Mouse (Mus musculus) erythroblast, embryonic 14.5 days (primary cell): ENCODE data around the gene Brip1.

Source experiments
- GATA1 ChIP-seq: IDR thresholded peaks from 2 replicates; pipeline ENCODE4 v1.6.1; 2012; ENCODE audit warnings: low read length, inconsistent platforms, mixed read lengths
- TAL1 ChIP-seq: IDR thresholded peaks from 3 replicates; pipeline ENCODE4 v1.6.1; 2012; ENCODE audit warnings: low read length, inconsistent platforms, mixed read lengths

- no peak for TF ChIP-seq GATA1
- no peak for TF ChIP-seq TAL1
Measured at GRCm38 (mm10) chr11:86205031-86205430, 4.0 kb upstream of the Brip1 start.
